Mouse (Mus musculus) E14TG2a.4 (cell line): ENCODE measurements around the gene Zcwpw1.
A peak's percentile ranks its signal among the peaks of the same experiment; 100 is the strongest.
"Not testable (repeated sequence)": the region's sequence is repeated elsewhere in the genome, so short reads cannot be mapped to it uniquely, and the experiment has no call there.

Experiments
- H3K27me3 ChIP-seq: 2 replicates; pipeline ENCODE4 v1.6.1; 2014; ENCODE audit warnings: low read length, control low read depth; ENCODE audit not compliant: insufficient read depth
- H3K36me3 ChIP-seq: 2 replicates; pipeline ENCODE4 v1.6.1; 2014; ENCODE audit warnings: low read length, control low read depth; ENCODE audit not compliant: insufficient read depth
- H3K4me1 ChIP-seq: replicated peaks from 2 replicates; pipeline ENCODE4 v1.6.1; 2014; ENCODE audit warnings: low read depth, low read length, control low read depth
- H3K4me3 ChIP-seq: replicated peaks from 2 replicates; pipeline ENCODE4 v1.5.1; 2014; ENCODE audit warnings: mild to moderate bottlenecking, low read length
- H3K9me3 ChIP-seq: 2 replicates; pipeline ENCODE4 v1.6.1; 2014; ENCODE audit warnings: low read length, control low read depth
- CTCF ChIP-seq: conservative IDR thresholded peaks from 2 replicates; pipeline ENCODE4 v1.5.1; 2014; ENCODE audit warnings: low read length
- NANOG ChIP-seq: IDR thresholded peaks from 2 replicates; pipeline ENCODE4 v1.6.1; 2014; ENCODE audit warnings: borderline replicate concordance, low read length, mixed read lengths
- POU5F1 ChIP-seq: IDR thresholded peaks from 2 replicates; pipeline ENCODE4 v1.6.1; 2014; ENCODE audit warnings: low read length, borderline replicate concordance

Zcwpw1 gene

GRCm38 (mm10) chr5:137745214-137746171 is 42.1 kb upstream of the Zcwpw1 start, which contains the start of gene Tsc22d4:
TSS of gene Tsc22d4 (plus strand) at chr5:137745730.
- TF ChIP-seq NANOG (no peak), POU5F1 (no peak), CTCF (no peak)
- H3K9me3 ChIP-seq, result no peaks in the 10 kb centered on the region
- peak within 1 kb of the TSS; percentile 81 for H3K4me3 ChIP-seq
- H3K36me3 ChIP-seq, result no peaks in the 10 kb centered on the region
- peaks cover 3% of the 10 kb centered on the region; the same call in 1 of the 2 replicates for H3K27me3 ChIP-seq
- peaks cover 73% of the 10 kb centered on the region for H3K4me1 ChIP-seq

GRCm38 (mm10) chr5:137746282-137746850 is 41.2 kb upstream of the Zcwpw1 start:
- H3K36me3 ChIP-seq, result peaks cover 4% of the 10 kb centered on the region
- H3K4me1 ChIP-seq, result peaks cover 80% of the 10 kb centered on the region
- TF ChIP-seq CTCF (no peak), NANOG (no peak), POU5F1 (no peak)
- H3K9me3 ChIP-seq, result no peaks in the 10 kb centered on the region
- H3K27me3 ChIP-seq, result peaks cover 3% of the 10 kb centered on the region; the same call in 1 of the 2 replicates
- peak overlapping the region; percentile 81 for H3K4me3 ChIP-seq

GRCm38 (mm10) chr5:137746851-137747325 is 40.7 kb upstream of the Zcwpw1 start:
- TF ChIP-seq POU5F1 (no peak), NANOG (no peak), CTCF (no peak)
- Histone ChIP-seq H3K9me3 (no peaks in the 10 kb centered on the region), H3K27me3 (peaks cover 3% of the 10 kb centered on the region; the same call in 1 of the 2 replicates), H3K4me3 (peak overlapping the region; percentile 81), H3K4me1 (peaks cover 82% of the 10 kb centered on the region), H3K36me3 (peaks cover 9% of the 10 kb centered on the region)

GRCm38 (mm10) chr5:137747326-137747961 is 40.2 kb upstream of the Zcwpw1 start:
- Histone ChIP-seq H3K4me3 (peak overlapping the region; percentile 81), H3K36me3 (peaks cover 14% of the 10 kb centered on the region), H3K4me1 (peaks cover 82% of the 10 kb centered on the region), H3K27me3 (peaks cover 3% of the 10 kb centered on the region; the same call in 1 of the 2 replicates), H3K9me3 (no peaks in the 10 kb centered on the region)
- no peak for TF ChIP-seq CTCF
- TF ChIP-seq NANOG, result no peak

- Histone ChIP-seq H3K4me3 (0 out of 2 replicates have a peak overlapping the region, but pooled peaks have one; percentile 20), H3K27me3 (peaks cover 3% of the 10 kb centered on the region; the same call in 1 of the 2 replicates), H3K36me3 (peaks cover 19% of the 10 kb centered on the region), H3K9me3 (no peaks in the 10 kb centered on the region), H3K4me1 (peaks cover 81% of the 10 kb centered on the region)
- TF ChIP-seq CTCF (no peak), NANOG (no peak), POU5F1 (no peak)
Measured at GRCm38 (mm10) chr5:137748130-137748770, 39.3 kb upstream of the Zcwpw1 start.

GRCm38 (mm10) chr5:137749196-137749836 is 38.3 kb upstream of the Zcwpw1 start:
- H3K27me3 ChIP-seq, result peaks cover 3% of the 10 kb centered on the region; the same call in 1 of the 2 replicates
- no peak overlapping the region for H3K4me3 ChIP-seq
- H3K4me1 ChIP-seq, result peaks cover 88% of the 10 kb centered on the region
- peaks cover 22% of the 10 kb centered on the region for H3K36me3 ChIP-seq
- TF ChIP-seq CTCF (no peak), POU5F1 (no peak), NANOG (no peak)
- H3K9me3 ChIP-seq, result no peaks in the 10 kb centered on the region

GRCm38 (mm10) chr5:137750212-137750611 is 37.4 kb upstream of the Zcwpw1 start:
- not testable (repeated sequence) for H3K4me3 ChIP-seq, H3K9me3 ChIP-seq

More at GRCm38 (mm10) chr5:137750212-137750611, 37.4 kb upstream of the Zcwpw1 start:
- H3K36me3 ChIP-seq, result peaks cover 24% of the 10 kb centered on the region
- H3K27me3 ChIP-seq, result not testable (repeated sequence)
- peaks cover 82% of the 10 kb centered on the region for H3K4me1 ChIP-seq
